Mouse (Mus musculus) spleen, adult 18-20 months (tissue): ENCODE results near the gene Cacna2d1.

ENCODE experiments used
- DNase-seq, 2 experiments: peaks; one replicate each; pipeline ENCODE4 v3.0.0; 2022; ENCODE audit warnings: mixed read lengths in 2 of 2

Cacna2d1 gene

GRCm38 (mm10) chr5:16166117-16166867, 231.8 kb downstream of the Cacna2d1 start:
- no peak for DNase-seq

- no peak for DNase-seq
Measured at GRCm38 (mm10) chr5:16166868-16167267, 232.4 kb downstream of the Cacna2d1 start.

GRCm38 (mm10) chr5:16181041-16181440, 246.6 kb downstream of the Cacna2d1 start:
- DNase-seq = no peak

GRCm38 (mm10) chr5:16184064-16184463, 249.6 kb downstream of the Cacna2d1 start:
- no peak for DNase-seq

GRCm38 (mm10) chr5:16187931-16188330, 253.4 kb downstream of the Cacna2d1 start:
- DNase-seq = no peak

GRCm38 (mm10) chr5:16189878-16190277, 255.4 kb downstream of the Cacna2d1 start:
- no peak for DNase-seq

GRCm38 (mm10) chr5:16191165-16191564, 256.7 kb downstream of the Cacna2d1 start:
- DNase-seq = no peak

- DNase-seq = no peak
Measured at GRCm38 (mm10) chr5:16199816-16200215, 265.3 kb downstream of the Cacna2d1 start.

- DNase-seq = no peak
Measured at GRCm38 (mm10) chr5:16221960-16222359, 287.5 kb downstream of the Cacna2d1 start.

GRCm38 (mm10) chr5:16225359-16225758, 290.9 kb downstream of the Cacna2d1 start:
- DNase-seq = no peak

- no peak for DNase-seq
Measured at GRCm38 (mm10) chr5:16229384-16229783, 294.9 kb downstream of the Cacna2d1 start.

- DNase-seq = no peak
Measured at GRCm38 (mm10) chr5:16231477-16231876, 297.0 kb downstream of the Cacna2d1 start.

GRCm38 (mm10) chr5:16234891-16235290, 300.4 kb downstream of the Cacna2d1 start:
- DNase-seq = no peak

GRCm38 (mm10) chr5:16235864-16236263, 301.4 kb downstream of the Cacna2d1 start:
- DNase-seq = no peak

- DNase-seq = no peak
Measured at GRCm38 (mm10) chr5:16236608-16237007, 302.1 kb downstream of the Cacna2d1 start.

- DNase-seq = peak in 1 of 2 experiments; percentile 2
Measured at GRCm38 (mm10) chr5:16237972-16238371, 303.5 kb downstream of the Cacna2d1 start.

- DNase-seq = no peak
Measured at GRCm38 (mm10) chr5:16240255-16240654, 305.8 kb downstream of the Cacna2d1 start.

- no peak for DNase-seq
Measured at GRCm38 (mm10) chr5:16243599-16243998, 309.1 kb downstream of the Cacna2d1 start.

- no peak for DNase-seq
Measured at GRCm38 (mm10) chr5:16252738-16253513, 318.4 kb downstream of the Cacna2d1 start.

- no peak for DNase-seq
Measured at GRCm38 (mm10) chr5:16253768-16254167, 319.3 kb downstream of the Cacna2d1 start.

- DNase-seq = no peak
Measured at GRCm38 (mm10) chr5:16265385-16265784, 330.9 kb downstream of the Cacna2d1 start.

- DNase-seq = no peak
Measured at GRCm38 (mm10) chr5:16277058-16277457, 342.6 kb downstream of the Cacna2d1 start.

GRCm38 (mm10) chr5:16281229-16281628, 346.7 kb downstream of the Cacna2d1 start:
- DNase-seq = no peak

- no peak for DNase-seq
Measured at GRCm38 (mm10) chr5:16293223-16293622, 358.7 kb downstream of the Cacna2d1 start.
